Mouse (Mus musculus) bone marrow macrophage, adult 2 months (primary cell): Measurements from ENCODE around the gene Ms4a4c. TPM values are rescaled to one million over a fixed set of nuclear protein-coding genes. Genes with fewer than 3 reads are reported as not detected.

Experiments
- H3K27ac ChIP-seq: 2 replicates; pipeline ENCODE4 v1.5.1; 2012; ENCODE audit warnings: low read depth, low read length; ENCODE audit not compliant: insufficient read depth
- H3K4me1 ChIP-seq: 2 replicates; pipeline ENCODE4 v1.6.1; 2012; ENCODE audit warnings: low read length; ENCODE audit not compliant: control insufficient read depth, insufficient read depth
- H3K4me3 ChIP-seq: 2 replicates; pipeline ENCODE4 v1.5.1; 2012; ENCODE audit warnings: mild to moderate bottlenecking, low read length, moderate library complexity; ENCODE audit not compliant: insufficient read depth
- CTCF ChIP-seq: IDR thresholded peaks from 2 replicates; pipeline ENCODE4 v1.5.1; 2012; ENCODE audit warnings: low read depth, mild to moderate bottlenecking, low read length, moderate library complexity
- POLR2A ChIP-seq: IDR thresholded peaks from 2 replicates; pipeline ENCODE4 v1.6.1; 2012; ENCODE audit warnings: mild to moderate bottlenecking, low read depth, low read length, borderline replicate concordance
- polyA plus RNA-seq: library from polyadenylated mRNA; stranded (reverse); fragments of >200 nt; gene quantifications from 2 replicates; pipeline ENCODE4 v1.2.4, GENCODE M21; 2012; ENCODE audit not compliant: missing spikeins, insufficient read depth, insufficient read length

The Ms4a4c gene
- polyA plus RNA-seq, result 49.2 and 54.0 TPM in 2 replicates

DNA sequence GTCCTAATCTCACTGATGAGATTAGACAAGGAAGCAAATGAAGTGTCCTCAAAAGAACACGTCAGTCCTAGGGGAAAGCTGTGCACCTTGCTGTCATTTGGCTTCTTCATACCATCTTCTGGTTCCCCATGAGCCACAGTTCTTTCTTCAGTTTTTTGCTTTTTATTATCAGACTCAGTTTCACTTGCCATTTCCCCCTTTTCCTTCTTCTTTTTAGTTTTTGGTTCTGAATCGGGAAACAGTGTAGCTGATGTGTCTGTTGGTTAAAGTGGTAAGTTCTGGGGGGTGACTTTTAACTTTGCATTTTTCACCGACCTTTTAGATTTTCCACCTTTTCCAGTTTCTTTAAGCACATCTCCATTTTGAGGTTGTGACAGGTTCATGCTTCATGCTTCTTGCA lies at the start of gene Ms4a4c:
Gene Ms4a4c (plus strand): TSS at position 244 of the 400 bp plus-strand sequence.
- no peak for TF ChIP-seq CTCF
- TF ChIP-seq POLR2A, result no peak
- Histone ChIP-seq H3K4me3 (no peak within 1 kb of the TSS), H3K4me1 (peaks cover 17% of the 10 kb centered on the region), H3K27ac (peak within 1 kb of the TSS; percentile 70)

DNA sequence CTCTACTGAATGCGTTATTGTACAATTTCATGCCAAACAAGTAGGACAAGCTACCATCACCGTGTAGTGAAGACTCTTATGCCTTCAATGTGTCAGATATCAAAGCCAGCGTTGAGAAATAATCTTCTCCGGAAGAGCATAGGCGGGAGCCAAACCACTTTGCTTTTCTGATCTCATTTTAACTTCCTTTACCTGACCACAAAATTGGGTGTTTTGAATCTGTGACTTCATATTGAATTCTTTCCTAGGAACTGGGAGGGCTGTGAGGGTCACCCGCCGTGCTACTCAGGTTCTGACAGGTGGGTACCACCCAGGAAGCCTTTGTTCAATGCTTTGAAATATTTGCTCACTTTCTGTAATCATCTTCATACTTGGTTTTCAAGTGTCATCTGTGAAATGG lies 48.8 kb upstream of the Ms4a4c start:
- TF ChIP-seq POLR2A (no peak), CTCF (no peak)
- H3K4me3 ChIP-seq, result no peak overlapping the region
- H3K27ac ChIP-seq, result no peak overlapping the region
- peaks cover 6% of the 10 kb centered on the region for H3K4me1 ChIP-seq

DNA sequence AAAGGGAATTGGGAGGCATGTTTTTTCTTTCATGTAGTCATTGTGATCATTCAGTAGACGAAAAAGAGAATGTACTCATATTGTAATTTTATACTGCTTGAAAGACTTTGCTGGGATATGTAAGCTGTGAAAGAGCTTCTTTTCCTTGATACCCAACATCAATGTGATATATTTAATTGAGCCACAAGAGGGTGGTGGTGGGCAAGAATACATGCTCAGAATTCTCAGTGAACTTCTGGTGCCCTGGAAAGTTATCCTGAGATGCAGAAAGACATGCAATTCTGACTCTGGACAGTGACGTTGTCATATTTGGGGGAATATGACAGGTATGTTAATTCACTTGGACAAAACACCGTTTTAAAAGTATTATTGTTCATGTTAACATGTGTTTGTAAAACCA lies 44.5 kb upstream of the Ms4a4c start:
- TF ChIP-seq POLR2A (no peak), CTCF (no peak)
- Histone ChIP-seq H3K4me1 (peaks cover 16% of the 10 kb centered on the region), H3K27ac (no peak overlapping the region), H3K4me3 (no peak overlapping the region)

DNA sequence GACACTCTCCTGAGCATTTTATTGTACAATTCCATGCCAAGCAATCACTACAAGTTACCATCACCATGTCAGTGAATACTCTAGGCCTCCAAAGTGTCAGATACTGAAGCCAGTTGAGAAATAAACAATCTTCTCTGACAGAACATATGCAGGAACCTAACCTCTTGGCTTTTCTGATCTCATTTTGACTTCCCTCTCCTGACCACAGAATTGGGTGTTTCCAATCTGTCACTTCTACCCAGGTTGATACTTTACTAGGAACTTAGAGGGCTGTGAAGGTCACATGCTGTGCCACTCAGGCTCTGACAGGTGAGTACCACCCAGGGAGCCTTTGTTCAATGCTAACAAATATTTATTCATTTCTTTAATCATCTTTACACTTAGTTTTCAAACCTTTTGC lies 42.6 kb upstream of the Ms4a4c start:
- H3K4me3 ChIP-seq, result no peak overlapping the region
- no peak for TF ChIP-seq CTCF
- no peak for TF ChIP-seq POLR2A
- H3K27ac ChIP-seq, result peak overlapping the region; percentile 4
- peaks cover 12% of the 10 kb centered on the region for H3K4me1 ChIP-seq

DNA sequence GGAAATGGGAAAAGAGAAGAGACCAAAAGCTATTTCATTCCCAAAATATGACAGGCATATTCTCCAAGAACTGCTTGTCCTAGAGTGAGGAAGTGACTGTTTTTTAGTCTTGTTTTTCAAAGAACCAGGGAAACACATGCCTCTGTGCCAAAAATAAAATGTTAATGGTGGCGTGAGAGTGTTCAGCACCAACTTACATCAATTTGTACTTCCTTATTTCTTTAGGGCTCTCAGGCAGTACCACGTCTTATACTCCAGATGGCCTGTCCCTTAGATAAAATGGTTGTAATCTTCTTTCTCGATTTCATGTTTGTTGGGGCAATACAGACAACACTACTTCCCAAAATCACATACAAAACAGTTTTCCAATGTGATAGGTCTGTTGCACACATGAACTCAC lies 36.3 kb upstream of the Ms4a4c start:
- Histone ChIP-seq H3K4me1 (peaks cover 34% of the 10 kb centered on the region), H3K4me3 (no peak overlapping the region), H3K27ac (peak overlapping the region; percentile 91)
- TF ChIP-seq POLR2A, result no peak
- TF ChIP-seq CTCF, result no peak

DNA sequence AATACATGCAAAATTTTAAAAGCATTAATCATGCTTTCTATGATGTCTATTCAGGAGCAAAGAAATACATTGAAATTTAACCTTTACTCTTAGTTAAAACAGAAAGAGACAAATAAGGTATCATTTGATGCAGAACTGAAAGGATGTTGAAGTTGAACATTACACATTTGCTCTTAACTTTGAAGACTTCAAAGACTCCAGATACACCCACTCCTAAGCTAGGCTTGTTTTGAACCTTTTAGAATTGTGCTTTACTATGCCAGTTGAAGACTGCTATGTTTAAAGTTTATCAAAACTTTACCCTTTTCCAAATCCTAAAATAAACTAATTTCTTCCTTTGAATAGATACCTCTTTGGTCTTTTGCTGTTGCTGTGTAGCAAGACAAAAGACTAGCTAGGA lies 33.4 kb upstream of the Ms4a4c start:
- Histone ChIP-seq H3K27ac (no peak overlapping the region), H3K4me1 (peaks cover 41% of the 10 kb centered on the region), H3K4me3 (no peak overlapping the region)
- TF ChIP-seq CTCF (no peak), POLR2A (no peak)

DNA sequence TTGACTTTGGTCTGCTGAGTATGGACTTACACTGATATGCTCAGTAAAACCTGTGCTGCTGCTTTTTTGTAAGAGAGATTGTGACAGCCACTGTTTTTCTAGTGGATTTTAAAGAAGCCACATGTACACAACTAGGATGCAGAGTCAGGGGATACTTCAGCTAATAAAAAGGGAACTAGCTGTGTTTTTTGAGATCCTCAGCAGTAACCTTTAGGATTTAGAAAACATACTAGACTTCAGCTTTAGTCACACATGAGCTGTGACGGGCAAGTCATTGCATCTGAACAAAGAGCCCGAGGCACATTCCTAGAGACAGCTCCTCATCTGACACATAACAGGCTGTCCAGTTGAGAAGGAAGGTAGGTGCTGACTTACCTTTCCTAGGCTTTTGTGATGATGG lies 29.3 kb upstream of the Ms4a4c start, which contains the start of gene Ms4a4a:
Gene Ms4a4a (plus strand): TSS at position 251 of the 400 bp plus-strand sequence.
- TF ChIP-seq CTCF (no peak), POLR2A (no peak)
- peak within 1 kb of the TSS; percentile 92 for H3K27ac ChIP-seq
- H3K4me1 ChIP-seq, result peaks cover 28% of the 10 kb centered on the region
- peak within 1 kb of the TSS; percentile 46 for H3K4me3 ChIP-seq

DNA sequence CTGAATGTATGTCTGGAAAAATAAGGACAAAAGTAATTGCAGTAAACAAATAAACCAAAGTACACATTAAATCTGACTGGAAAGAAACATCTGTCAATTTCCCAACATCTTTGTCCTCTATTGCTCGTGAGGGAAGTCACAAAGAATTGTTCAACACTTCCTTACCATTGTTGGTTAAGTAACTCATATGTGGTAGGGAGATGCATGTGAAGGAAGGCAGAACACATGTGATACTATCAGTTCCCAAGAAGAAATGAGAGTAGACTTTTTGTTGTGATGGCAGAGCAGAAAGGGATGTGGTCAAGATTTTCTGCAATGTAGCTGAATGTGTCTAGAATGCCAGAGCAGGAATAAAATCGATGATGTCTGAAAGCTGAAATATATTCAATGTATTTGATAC lies 28.2 kb upstream of the Ms4a4c start:
- Histone ChIP-seq H3K27ac (peak overlapping the region; percentile 63), H3K4me1 (peaks cover 28% of the 10 kb centered on the region), H3K4me3 (no peak overlapping the region)
- TF ChIP-seq POLR2A (no peak), CTCF (no peak)

DNA sequence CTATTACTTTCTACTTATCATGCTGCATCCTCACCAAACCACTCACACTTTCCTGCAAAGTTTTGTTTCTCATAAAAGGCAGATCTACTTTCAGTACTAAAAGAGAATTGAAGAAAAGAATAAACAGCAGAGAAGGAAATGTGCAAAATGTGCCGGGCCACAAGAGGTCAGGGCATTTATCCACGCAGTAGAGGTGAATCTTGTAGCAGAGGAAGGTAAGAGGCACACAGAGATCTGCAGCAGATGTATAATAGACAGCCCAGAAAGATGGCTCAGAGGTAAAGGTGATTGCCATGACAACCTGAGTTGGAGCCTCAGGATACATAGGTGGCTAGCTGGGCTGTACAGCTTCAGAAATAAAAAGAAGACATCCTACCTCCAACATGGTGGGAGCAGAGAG lies 17.5 kb upstream of the Ms4a4c start:
- Histone ChIP-seq H3K4me1 (peaks cover 11% of the 10 kb centered on the region), H3K4me3 (peak overlapping the region; percentile 5; the same call in 1 of the 2 replicates), H3K27ac (peak overlapping the region; percentile 88)
- no peak for TF ChIP-seq POLR2A
- TF ChIP-seq CTCF, result no peak

DNA sequence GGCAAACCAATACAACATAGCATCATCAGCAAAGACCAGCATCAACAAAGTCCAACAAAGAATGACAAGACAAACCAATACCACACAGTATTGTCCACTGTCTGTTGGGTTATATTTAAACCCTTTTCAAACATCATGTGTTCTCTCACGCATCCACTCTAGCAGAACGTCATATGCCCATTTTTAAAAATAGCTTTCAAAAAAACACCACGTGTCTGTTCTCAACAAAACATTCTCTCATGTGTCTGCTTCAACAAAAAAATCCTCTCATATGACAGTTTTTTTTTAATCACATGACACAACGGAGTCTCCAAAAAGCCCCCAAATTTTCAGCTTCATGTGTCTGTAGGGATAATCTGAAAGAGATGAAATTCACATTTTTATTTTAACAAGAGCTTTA lies 16.9 kb upstream of the Ms4a4c start:
- Histone ChIP-seq H3K27ac (peak overlapping the region; percentile 88), H3K4me1 (peaks cover 11% of the 10 kb centered on the region), H3K4me3 (no peak overlapping the region)
- TF ChIP-seq POLR2A, result no peak
- TF ChIP-seq CTCF, result no peak

DNA sequence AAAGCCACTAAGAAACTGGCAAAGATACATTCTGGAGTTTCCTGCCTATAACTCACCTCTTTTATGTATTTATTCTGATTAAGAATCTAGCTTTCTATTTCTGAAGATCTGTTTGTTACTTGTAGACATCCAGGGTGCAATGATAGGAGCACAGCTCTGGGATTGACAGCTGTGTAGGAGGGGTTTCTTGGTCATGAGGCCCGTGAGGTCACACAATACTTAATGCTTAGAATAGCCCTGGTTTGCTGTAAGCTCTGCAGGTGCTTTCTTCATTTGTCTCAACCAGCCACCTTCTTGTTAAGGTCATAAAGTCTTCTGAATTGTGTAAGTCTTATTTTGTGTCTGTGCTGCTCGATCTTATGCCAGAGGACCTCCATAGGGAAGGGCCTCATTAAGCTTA lies 15.6 kb upstream of the Ms4a4c start:
- TF ChIP-seq POLR2A (no peak), CTCF (no peak)

More for the DNA sequence above, 15.6 kb upstream of the Ms4a4c start:
- Histone ChIP-seq H3K27ac (no peak overlapping the region), H3K4me1 (peaks cover 15% of the 10 kb centered on the region), H3K4me3 (no peak overlapping the region)
